Mouse (Mus musculus) megakaryocyte, embryonic 14.5 days (primary cell): ENCODE measurements at regions not wholly inside any gene's neighbourhood (a gene's known extent, or its start where the extent isn't known, plus 50 kb on each side); places are given as distances from the start of the nearest gene placed in this dataset.

Experiments
- H3K27me3 ChIP-seq: replicated peaks from 2 replicates; pipeline ENCODE3; 2012; ENCODE audit warnings: inconsistent platforms
- H3K36me3 ChIP-seq: replicated peaks from 2 replicates; pipeline ENCODE3; 2012; ENCODE audit warnings: low read length, inconsistent platforms, mixed read lengths
- H3K4me1 ChIP-seq: 2 replicates; pipeline ENCODE4 v1.6.1; 2012; ENCODE audit warnings: inconsistent platforms
- H3K4me3 ChIP-seq: replicated peaks from 2 replicates; pipeline ENCODE3; 2012; ENCODE audit warnings: moderate library complexity, mild to moderate bottlenecking, inconsistent platforms
- H3K9me3 ChIP-seq: 2 replicates; pipeline ENCODE4 v1.6.1; 2012; ENCODE audit warnings: inconsistent platforms
- FLI1 ChIP-seq: IDR thresholded peaks from 2 replicates; pipeline ENCODE4 v1.6.1; 2012; ENCODE audit warnings: low read length, inconsistent platforms, mixed read lengths
- GATA1 ChIP-seq: IDR thresholded peaks from 3 replicates; pipeline ENCODE4 v1.6.1; 2012; ENCODE audit warnings: mixed read lengths, low read length, inconsistent platforms, borderline replicate concordance

GRCm38 (mm10) chr8:10758151-10758550, 250.1 kb downstream of the Irs2 start:
- Histone ChIP-seq H3K9me3 (no peaks in the 10 kb centered on the region), H3K36me3 (no peaks in the 10 kb centered on the region), H3K27me3 (peaks cover 23% of the 10 kb centered on the region), H3K4me3 (no peak overlapping the region), H3K4me1 (peaks cover 4% of the 10 kb centered on the region; the same call in 1 of the 2 replicates)
- no peak for TF ChIP-seq GATA1
- no peak for TF ChIP-seq FLI1

GRCm38 (mm10) chr8:10754986-10755308, 253.3 kb downstream of the Irs2 start:
- TF ChIP-seq GATA1 (no peak), FLI1 (no peak)

GRCm38 (mm10) chr8:10754232-10754985, 253.8 kb downstream of the Irs2 start:
- no peaks in the 10 kb centered on the region for H3K9me3 ChIP-seq
- no peak overlapping the region for H3K4me3 ChIP-seq
- peaks cover 3% of the 10 kb centered on the region; the same call in 1 of the 2 replicates for H3K4me1 ChIP-seq
- TF ChIP-seq FLI1 (no peak), GATA1 (no peak)
- no peaks in the 10 kb centered on the region for H3K36me3 ChIP-seq
- H3K27me3 ChIP-seq: peaks cover 22% of the 10 kb centered on the region

More at GRCm38 (mm10) chr8:10754986-10755308, 253.3 kb downstream of the Irs2 start:
- Histone ChIP-seq H3K27me3 (peaks cover 22% of the 10 kb centered on the region), H3K4me3 (no peak overlapping the region), H3K9me3 (no peaks in the 10 kb centered on the region), H3K4me1 (peaks cover 4% of the 10 kb centered on the region; the same call in 1 of the 2 replicates), H3K36me3 (no peaks in the 10 kb centered on the region)

GRCm38 (mm10) chr8:10753056-10753455, 255.2 kb downstream of the Irs2 start:
- no peaks in the 10 kb centered on the region for H3K36me3 ChIP-seq
- no peak for TF ChIP-seq GATA1
- no peaks in the 10 kb centered on the region for H3K4me1 ChIP-seq
- peaks cover 20% of the 10 kb centered on the region for H3K27me3 ChIP-seq
- no peak overlapping the region for H3K4me3 ChIP-seq
- H3K9me3 ChIP-seq: peaks cover 3% of the 10 kb centered on the region

GRCm38 (mm10) chr8:10747150-10747549, 261.1 kb downstream of the Irs2 start:
- Histone ChIP-seq H3K4me3 (no peak overlapping the region), H3K9me3 (peaks cover 8% of the 10 kb centered on the region)
- TF ChIP-seq GATA1 (no peak), FLI1 (no peak)

GRCm38 (mm10) chr8:10743241-10743640, 265.0 kb downstream of the Irs2 start:
- Histone ChIP-seq H3K36me3 (no peaks in the 10 kb centered on the region), H3K4me1 (peaks cover 9% of the 10 kb centered on the region), H3K27me3 (peaks cover 29% of the 10 kb centered on the region), H3K9me3 (peaks cover 7% of the 10 kb centered on the region), H3K4me3 (no peak overlapping the region)
- TF ChIP-seq FLI1 (no peak), GATA1 (no peak)

More at GRCm38 (mm10) chr8:10747150-10747549, 261.1 kb downstream of the Irs2 start:
- H3K4me1 ChIP-seq: no peaks in the 10 kb centered on the region; the same call in 1 of the 2 replicates
- H3K27me3 ChIP-seq: peaks cover 28% of the 10 kb centered on the region
- H3K36me3 ChIP-seq: no peaks in the 10 kb centered on the region

- Histone ChIP-seq H3K36me3 (no peaks in the 10 kb centered on the region), H3K4me3 (no peak overlapping the region), H3K4me1 (peaks cover 9% of the 10 kb centered on the region), H3K27me3 (peaks cover 34% of the 10 kb centered on the region), H3K9me3 (no peaks in the 10 kb centered on the region)
- no peak for TF ChIP-seq GATA1
- no peak for TF ChIP-seq FLI1
Measured at GRCm38 (mm10) chr8:10740837-10741236, 267.4 kb downstream of the Irs2 start.

- H3K4me1 ChIP-seq: peaks cover 9% of the 10 kb centered on the region
- H3K9me3 ChIP-seq: no peaks in the 10 kb centered on the region
- TF ChIP-seq GATA1: no peak
- TF ChIP-seq FLI1: no peak
- no peak overlapping the region for H3K4me3 ChIP-seq
- peaks cover 30% of the 10 kb centered on the region for H3K27me3 ChIP-seq
- no peaks in the 10 kb centered on the region for H3K36me3 ChIP-seq
Measured at GRCm38 (mm10) chr8:10738486-10739081, 269.7 kb downstream of the Irs2 start.

- Histone ChIP-seq H3K4me3 (no peak overlapping the region), H3K9me3 (peaks cover 12% of the 10 kb centered on the region), H3K36me3 (no peaks in the 10 kb centered on the region), H3K4me1 (no peaks in the 10 kb centered on the region), H3K27me3 (peaks cover 17% of the 10 kb centered on the region)
- TF ChIP-seq GATA1 (no peak), FLI1 (no peak)
Measured at GRCm38 (mm10) chr8:10734746-10735145, 273.5 kb downstream of the Irs2 start.

- Histone ChIP-seq H3K9me3 (no peaks in the 10 kb centered on the region), H3K36me3 (no peaks in the 10 kb centered on the region), H3K27me3 (peaks cover 22% of the 10 kb centered on the region), H3K4me1 (peaks cover 6% of the 10 kb centered on the region; the same call in 1 of the 2 replicates), H3K4me3 (no peak overlapping the region)
- TF ChIP-seq GATA1 (no peak), FLI1 (no peak)
Measured at GRCm38 (mm10) chr8:10723332-10723731, 284.9 kb downstream of the Irs2 start.

GRCm38 (mm10) chr8:10722742-10723141, 285.5 kb downstream of the Irs2 start:
- no peaks in the 10 kb centered on the region for H3K36me3 ChIP-seq
- H3K4me1 ChIP-seq: peaks cover 6% of the 10 kb centered on the region; the same call in 1 of the 2 replicates
- no peaks in the 10 kb centered on the region for H3K9me3 ChIP-seq
- H3K27me3 ChIP-seq: peaks cover 22% of the 10 kb centered on the region
- H3K4me3 ChIP-seq: no peak overlapping the region
- TF ChIP-seq GATA1 (no peak), FLI1 (no peak)
